Mouse (Mus musculus): Measurements from ENCODE around the gene Olfr1229. TPM values are rescaled to one million over a fixed set of nuclear protein-coding genes. Genes with fewer than 3 reads are reported as not detected.

The Olfr1229 gene
- not detected in 2 replicates for polyA plus RNA-seq (2012)

DNA sequence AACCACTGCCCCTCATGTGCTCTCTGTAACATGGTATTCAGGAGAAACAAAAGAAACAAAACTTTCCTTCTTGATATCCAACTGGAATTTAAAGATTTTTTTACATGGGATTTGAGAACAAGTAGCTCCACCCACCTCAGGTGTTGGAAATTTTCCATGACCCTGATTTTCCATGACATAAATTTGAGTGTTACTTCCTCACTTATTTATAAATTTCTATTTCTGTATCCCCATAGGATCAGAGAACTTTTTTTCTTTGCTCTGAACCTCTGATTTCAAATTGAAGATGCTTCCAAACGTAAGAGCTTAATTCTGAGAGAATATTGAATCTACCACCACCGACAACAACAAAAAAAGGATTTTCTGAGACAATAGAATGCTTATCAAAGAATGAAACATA is at the start of gene Olfr1229:
Gene Olfr1229 (minus strand): TSS at position 101 of the 400 bp plus-strand sequence.
- H3K9me3 ChIP-seq (ENCODE audit: control insufficient read depth, low read length), result no peaks in the 10 kb centered on the region
- H3K4me1 ChIP-seq (ENCODE audit: control insufficient read depth), result no peaks in the 10 kb centered on the region
- TF ChIP-seq GATA1 (IDR thresholded peaks at IDR 0.05; ENCODE audit: low read length) (no peak), TAL1 (IDR thresholded peaks at IDR 0.05; ENCODE audit: low read length) (no peak)
- no peaks in the 10 kb centered on the region for H3K36me3 ChIP-seq (ENCODE audit: control insufficient read depth)
- H3K4me3 ChIP-seq (replicated peaks), result no peak within 1 kb of the TSS
- H3K27me3 ChIP-seq (ENCODE audit: control insufficient read depth), result no peaks in the 10 kb centered on the region

DNA sequence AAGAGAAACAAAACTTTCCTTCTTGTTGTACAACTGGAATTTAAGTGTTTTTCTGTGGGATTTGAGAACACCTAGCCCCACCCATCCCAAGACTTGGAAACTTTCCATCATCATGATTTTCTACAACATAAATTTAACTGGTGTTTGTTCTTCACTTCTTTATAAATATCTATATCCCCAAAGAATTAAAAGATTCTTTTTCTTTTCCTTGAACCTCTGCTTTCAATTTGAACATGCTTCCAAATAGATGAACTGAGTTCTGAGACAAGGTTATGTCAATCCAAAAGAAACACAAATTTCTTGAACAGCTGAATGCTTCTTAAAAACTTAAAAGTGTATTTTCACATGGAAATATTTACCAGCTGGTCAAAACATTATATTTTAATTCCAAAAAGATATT is 41.8 kb upstream of the Olfr1229 start, which contains the start of gene Olfr1232:
Gene Olfr1232 (minus strand): TSS at position 101 of the 400 bp plus-strand sequence.
- Histone ChIP-seq H3K9me3 (ENCODE audit: control insufficient read depth, low read length) (no peaks in the 10 kb centered on the region; the same call in none of the 2 replicates), H3K36me3 (ENCODE audit: control insufficient read depth) (no peaks in the 10 kb centered on the region), H3K4me1 (ENCODE audit: control insufficient read depth) (no peaks in the 10 kb centered on the region), H3K4me3 (replicated peaks) (no peak within 1 kb of the TSS), H3K27me3 (ENCODE audit: control insufficient read depth) (no peaks in the 10 kb centered on the region)
- TF ChIP-seq GATA1 (IDR thresholded peaks at IDR 0.05; ENCODE audit: low read length) (no peak), TAL1 (IDR thresholded peaks at IDR 0.05; ENCODE audit: low read length) (no peak)

DNA sequence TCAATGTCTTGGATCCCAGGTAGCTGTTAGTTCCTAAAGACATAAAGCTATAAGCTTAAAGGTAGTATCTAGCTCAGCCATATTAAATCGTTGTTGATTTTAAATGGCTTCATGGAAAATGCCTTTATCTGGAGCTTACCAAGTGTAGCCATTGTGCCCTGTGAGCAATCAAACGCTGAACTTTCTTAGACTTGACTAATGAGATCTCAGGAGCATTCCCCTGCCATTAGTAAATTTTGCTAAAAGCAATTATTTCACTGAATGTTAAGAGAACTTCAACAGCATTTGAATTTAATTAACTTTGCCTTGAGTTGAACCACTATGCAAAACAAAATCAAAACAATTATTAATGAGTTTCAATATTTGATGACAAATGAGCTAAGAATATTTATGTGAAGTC is 19.2 kb upstream of the Olfr1229 start, which contains the start of gene Olfr1231:
Gene Olfr1231 (minus strand): TSS at position 101 of the 400 bp plus-strand sequence.
- Histone ChIP-seq H3K9me3 (ENCODE audit: control insufficient read depth, low read length) (no peaks in the 10 kb centered on the region; the same call in 1 of the 2 replicates), H3K4me1 (ENCODE audit: control insufficient read depth) (no peaks in the 10 kb centered on the region), H3K36me3 (ENCODE audit: control insufficient read depth) (no peaks in the 10 kb centered on the region), H3K27me3 (ENCODE audit: control insufficient read depth) (no peaks in the 10 kb centered on the region), H3K4me3 (replicated peaks) (no peak within 1 kb of the TSS)
- no peak for TF ChIP-seq TAL1 (IDR thresholded peaks at IDR 0.05; ENCODE audit: low read length)
- no peak for TF ChIP-seq GATA1 (IDR thresholded peaks at IDR 0.05; ENCODE audit: low read length)

DNA sequence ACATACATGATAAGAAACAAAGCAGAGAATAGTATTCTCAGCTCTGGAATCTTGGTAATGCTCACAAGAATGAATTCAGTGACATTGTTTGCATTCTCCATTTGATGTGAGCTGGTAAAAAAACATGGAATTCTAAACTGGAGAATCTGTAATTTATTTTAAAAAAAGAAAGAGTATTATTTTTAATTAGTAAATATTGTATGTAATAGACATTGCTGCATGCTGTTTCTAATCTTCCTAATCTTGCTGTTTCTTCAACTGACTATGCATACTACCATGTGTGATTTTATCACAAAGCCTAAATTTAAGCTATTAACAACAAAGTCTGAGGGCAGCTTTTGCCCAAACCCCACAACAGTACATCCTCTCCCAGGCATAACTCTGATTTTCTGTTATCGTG is 9.4 kb upstream of the Olfr1229 start, which contains the start of gene Olfr1230:
Gene Olfr1230 (minus strand): TSS at position 101 of the 400 bp plus-strand sequence.
- H3K4me1 ChIP-seq (ENCODE audit: control insufficient read depth), result no peaks in the 10 kb centered on the region
- H3K27me3 ChIP-seq (ENCODE audit: control insufficient read depth), result no peaks in the 10 kb centered on the region
- 0 out of 2 replicates have a peak, but pooled peaks cover 2% of the 10 kb centered on the region for H3K9me3 ChIP-seq (ENCODE audit: control insufficient read depth, low read length)
- H3K4me3 ChIP-seq (replicated peaks), result no peak within 1 kb of the TSS
- TF ChIP-seq TAL1 (IDR thresholded peaks at IDR 0.05; ENCODE audit: low read length), result no peak
- TF ChIP-seq GATA1 (IDR thresholded peaks at IDR 0.05; ENCODE audit: low read length), result no peak
- no peaks in the 10 kb centered on the region for H3K36me3 ChIP-seq (ENCODE audit: control insufficient read depth)

DNA sequence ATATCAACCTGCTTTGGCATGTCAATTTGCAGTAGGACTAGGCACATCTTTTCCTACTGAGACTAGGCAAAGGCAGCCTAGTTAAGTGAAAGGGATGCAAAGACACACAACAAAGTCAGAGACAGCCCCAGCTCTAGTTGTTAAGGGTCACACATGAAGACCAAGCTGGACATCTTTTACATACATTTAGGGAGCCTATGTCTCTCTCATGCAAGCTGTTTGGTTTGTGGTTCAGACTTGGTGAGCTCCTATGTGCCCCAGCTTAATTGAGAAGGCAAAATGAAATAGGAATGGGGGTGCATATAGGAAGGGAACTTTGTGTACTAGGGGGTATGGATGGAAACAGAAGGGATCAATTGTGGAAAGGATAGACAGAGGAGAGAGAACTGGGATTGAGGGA is 33.9 kb downstream of the Olfr1229 start, which contains the start of gene Olfr1228:
Gene Olfr1228 (minus strand): TSS at position 101 of the 400 bp plus-strand sequence.
- TF ChIP-seq GATA1 (IDR thresholded peaks at IDR 0.05; ENCODE audit: low read length), result no peak
- TF ChIP-seq TAL1 (IDR thresholded peaks at IDR 0.05; ENCODE audit: low read length), result no peak
- Histone ChIP-seq H3K36me3 (ENCODE audit: control insufficient read depth) (no peaks in the 10 kb centered on the region), H3K9me3 (ENCODE audit: control insufficient read depth, low read length) (no peaks in the 10 kb centered on the region), H3K4me1 (ENCODE audit: control insufficient read depth) (no peaks in the 10 kb centered on the region), H3K4me3 (replicated peaks) (no peak within 1 kb of the TSS), H3K27me3 (ENCODE audit: control insufficient read depth) (no peaks in the 10 kb centered on the region)

Other genes with a start within 250 kb of the Olfr1229 start
- gene Olfr1218, start 226.8 kb downstream of the Olfr1229 start, polyA plus RNA-seq (2012), result not detected in 2 replicates
- gene Olfr1219, start 204.5 kb downstream of the Olfr1229 start, polyA plus RNA-seq (2012), result not detected in 2 replicates
- not detected in 2 replicates for gene Olfr1220, start 181.2 kb downstream of the Olfr1229 start, polyA plus RNA-seq (2012)
- not detected in 2 replicates for gene Olfr1221, start 170.7 kb downstream of the Olfr1229 start, polyA plus RNA-seq (2012)
- gene Olfr1222, start 155.0 kb downstream of the Olfr1229 start, polyA plus RNA-seq (2012), result not detected in 2 replicates
- not detected in 2 replicates for gene Olfr1223, start 136.5 kb downstream of the Olfr1229 start, polyA plus RNA-seq (2012)
- not detected in 2 replicates for gene Olfr1224-ps1, start 123.9 kb downstream of the Olfr1229 start, polyA plus RNA-seq (2012)
- gene Olfr1225, start 113.3 kb downstream of the Olfr1229 start, polyA plus RNA-seq (2012), result not detected in 2 replicates
- gene Olfr1226, start 88.0 kb downstream of the Olfr1229 start, polyA plus RNA-seq (2012), result not detected in 2 replicates
- not detected in 2 replicates for gene Olfr1228, start 34.0 kb downstream of the Olfr1229 start, polyA plus RNA-seq (2012)
- not detected in 2 replicates for gene Olfr1230, start 9.3 kb upstream of the Olfr1229 start, polyA plus RNA-seq (2012)
- not detected in 2 replicates for gene Olfr1231, start 19.1 kb upstream of the Olfr1229 start, polyA plus RNA-seq (2012)
- gene Olfr1232, start 41.7 kb upstream of the Olfr1229 start, polyA plus RNA-seq (2012), result not detected in 2 replicates
- not detected in 2 replicates for gene Olfr1233, start 54.4 kb upstream of the Olfr1229 start, polyA plus RNA-seq (2012)
- not detected in 2 replicates for gene Olfr1234, start 76.9 kb upstream of the Olfr1229 start, polyA plus RNA-seq (2012)
- not detected in 2 replicates for gene Olfr1238, start 121.7 kb upstream of the Olfr1229 start, polyA plus RNA-seq (2012)
- gene Olfr1239, start 132.4 kb upstream of the Olfr1229 start, polyA plus RNA-seq (2012), result not detected in 2 replicates
- gene Olfr1240, start 155.0 kb upstream of the Olfr1229 start, polyA plus RNA-seq (2012), result not detected in 2 replicates
- gene Olfr1241, start 199.1 kb upstream of the Olfr1229 start, polyA plus RNA-seq (2012), result not detected in 2 replicates
- gene Olfr1242, start 210.3 kb upstream of the Olfr1229 start, polyA plus RNA-seq (2012), result not detected in 2 replicates
- gene Olfr1243, start 243.5 kb upstream of the Olfr1229 start, polyA plus RNA-seq (2012), result not detected in 2 replicates

Data from erythroblast, embryonic 14.5 days (primary cell).